Mouse (Mus musculus) left cerebral cortex, postnatal 25 days (tissue): ENCODE data around the gene Ccdc184. TPM values are rescaled to one million over a fixed set of nuclear protein-coding genes. Genes with fewer than 3 reads are reported as not detected.

Source experiments
- DNase-seq, 2 experiments: peaks; one replicate each; pipeline ENCODE4 v3.0.0; 2022; ENCODE audit warnings: low spot score in 2 of 2, mixed read lengths in 1 of 2
- intact Hi-C: fragments of 180-260 bp; cut with DNase I; formaldehyde crosslinking; loops from one replicate; pipeline ENCODE4 v1.15.1; 2025
- total RNA-seq, 2 experiments: library from RNA; stranded (reverse); gene quantifications; 2 replicates each; pipeline ENCODE4 v1.2.3; 2021

The Ccdc184 gene
- total RNA-seq = 10 to 100 TPM; 18.8 to 21.1 TPM

DNA sequence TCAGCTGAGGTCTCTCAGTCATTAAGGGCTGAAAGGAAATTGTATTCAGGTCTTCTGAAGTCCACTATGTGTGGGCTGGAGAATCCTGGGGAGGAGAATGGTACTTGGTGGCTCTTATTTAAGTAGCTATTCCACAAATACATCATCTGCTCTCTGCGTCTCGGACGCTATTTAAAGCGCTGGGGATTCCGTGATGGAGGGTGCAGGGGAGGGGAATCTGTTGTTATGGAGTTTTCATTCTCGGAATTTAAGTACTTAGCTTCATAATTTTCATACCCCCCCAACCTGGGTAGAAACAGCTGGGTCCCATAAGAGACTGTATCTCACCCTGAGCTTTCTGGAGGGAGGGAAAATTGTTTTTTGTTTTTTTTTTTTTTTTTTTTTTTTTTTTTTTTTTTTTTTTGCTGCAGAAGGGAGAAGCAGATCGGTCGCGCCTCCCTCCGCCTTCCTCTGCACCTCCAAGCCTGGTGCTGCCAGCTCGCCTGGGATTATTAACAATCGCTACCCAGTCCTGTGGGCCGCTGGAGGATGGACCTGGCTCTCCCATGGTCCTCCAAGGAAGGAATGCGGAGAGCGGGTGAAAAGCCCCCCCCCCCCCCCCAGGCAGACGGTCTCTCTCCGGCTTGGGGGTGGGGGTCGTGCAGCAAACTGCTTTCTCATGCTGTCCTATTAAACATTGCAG, at the start of gene Ccdc184:
Gene Ccdc184 (plus strand): TSS at position 196 of the 682 bp plus-strand sequence.
- DNase-seq = peak; percentile 27 to 57
- intact Hi-C loops = loop anchor here (5.0 kb wide), 1 partner anchor 75 kb away; the partner anchor contains the start of genes Pfkm and Senp1

DNA sequence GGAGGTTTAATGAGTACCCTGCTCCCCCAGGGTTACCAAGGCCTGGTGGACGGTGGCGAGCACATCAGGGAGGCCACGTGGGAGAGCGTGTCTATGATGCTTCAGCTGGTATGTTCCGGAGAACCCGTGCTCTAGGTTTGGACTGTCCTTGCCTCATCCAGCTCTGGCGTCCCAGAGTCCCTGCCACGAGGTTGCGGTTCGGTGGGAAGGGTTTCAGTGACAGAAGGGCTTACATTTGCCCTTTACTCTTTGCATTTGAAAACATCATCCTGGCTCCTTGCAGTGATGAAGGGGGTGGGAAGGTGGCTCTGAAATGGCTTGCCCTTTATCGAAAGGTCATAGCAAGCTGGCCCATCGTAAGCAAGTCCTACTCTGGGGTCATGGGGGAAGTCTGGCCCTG, 47.6 kb upstream of the Ccdc184 start:
- intact Hi-C loops = no loop called here
- no peak for DNase-seq

DNA sequence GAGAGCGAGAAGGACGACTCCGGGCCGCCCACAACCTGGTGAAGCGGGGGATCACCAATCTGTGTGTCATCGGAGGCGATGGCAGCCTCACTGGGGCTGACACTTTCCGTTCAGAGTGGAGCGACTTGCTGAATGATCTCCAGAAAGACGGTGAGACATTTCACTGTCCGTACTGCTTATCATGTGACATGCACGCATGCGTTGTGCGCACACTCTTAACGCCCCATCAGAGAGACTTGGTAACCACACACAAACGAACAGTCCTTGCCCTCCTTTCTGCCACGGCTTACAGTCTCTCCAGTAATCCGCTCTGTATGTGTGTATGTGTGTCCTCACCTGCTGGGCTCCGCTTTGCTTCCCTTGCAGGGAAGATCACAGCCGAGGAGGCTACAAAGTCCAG, 46.1 kb upstream of the Ccdc184 start:
- intact Hi-C loops = no loop called here
- DNase-seq = no peak

DNA sequence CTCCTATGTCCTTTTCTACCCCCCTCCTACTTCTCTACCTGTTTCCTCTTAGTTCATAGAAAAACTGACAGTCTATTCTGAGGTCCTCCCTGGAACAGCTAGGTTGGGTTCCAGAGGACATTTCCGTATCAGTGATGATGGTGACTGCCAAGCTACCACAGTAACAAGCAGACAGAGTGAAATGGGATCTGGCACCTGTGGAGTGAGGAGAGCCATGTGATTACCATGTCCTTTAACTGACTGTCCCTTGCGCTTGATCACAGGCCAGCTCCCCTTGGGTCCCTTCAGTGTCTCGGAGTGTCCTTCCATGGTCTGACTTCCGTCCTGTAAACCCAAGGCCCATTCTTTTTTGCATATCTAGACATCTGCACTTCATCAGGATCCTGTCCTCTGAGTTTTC, 36.0 kb upstream of the Ccdc184 start:
- intact Hi-C loops = no loop called here

DNA sequence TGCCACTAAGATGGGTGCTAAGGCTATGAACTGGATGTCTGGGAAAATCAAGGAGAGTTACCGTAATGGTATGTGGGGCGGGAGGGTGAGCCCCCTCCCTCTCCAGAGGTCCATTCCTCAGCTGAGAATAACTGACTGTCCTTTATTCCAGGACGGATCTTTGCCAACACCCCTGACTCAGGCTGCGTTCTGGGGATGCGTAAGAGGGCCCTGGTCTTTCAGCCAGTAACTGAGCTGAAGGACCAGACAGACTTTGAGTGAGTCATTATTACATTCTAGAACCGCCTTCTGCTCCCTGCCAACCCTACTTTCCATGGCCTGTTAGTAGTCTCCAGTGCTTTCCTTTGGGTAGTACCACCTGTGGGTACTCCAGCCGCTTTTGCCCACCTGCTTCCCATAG, 35.5 kb upstream of the Ccdc184 start:
- no peak for DNase-seq
- intact Hi-C loops = no loop called here

More for the DNA sequence above, 36.0 kb upstream of the Ccdc184 start:
- DNase-seq = no peak

DNA sequence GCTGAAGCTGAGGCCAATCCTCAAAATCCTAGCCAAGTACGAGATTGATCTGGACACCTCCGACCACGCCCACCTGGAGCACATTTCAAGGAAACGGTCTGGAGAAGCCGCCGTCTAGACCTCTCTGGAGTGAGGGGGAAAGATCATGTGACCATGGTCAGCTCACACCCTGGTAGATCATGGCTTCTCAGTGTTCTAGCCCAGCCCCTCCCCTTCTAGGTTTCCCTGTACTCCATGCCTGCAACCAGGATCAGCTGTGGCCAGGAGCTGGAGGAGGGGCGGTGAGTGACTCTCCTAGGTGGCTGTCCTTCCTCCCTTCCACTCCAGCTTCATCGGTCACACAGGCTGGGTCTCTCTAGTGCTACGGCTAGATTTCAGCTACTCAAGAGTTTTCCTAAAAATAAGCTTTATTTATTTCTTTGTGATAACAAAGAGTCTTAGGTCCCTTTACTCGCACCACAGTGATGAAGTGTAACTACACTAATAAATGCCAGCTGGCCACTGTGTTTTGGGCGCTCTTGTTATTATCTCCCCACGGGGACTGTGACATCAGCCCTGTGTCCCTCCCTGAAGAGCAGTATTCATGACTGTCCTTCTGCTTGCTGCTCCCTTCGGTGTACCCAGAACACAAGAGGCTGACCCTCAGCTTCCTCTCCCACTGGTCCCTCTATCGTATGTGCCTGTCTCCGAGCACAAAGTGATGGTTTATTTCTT, 34.9 kb upstream of the Ccdc184 start:
- intact Hi-C loops = no loop called here

DNA sequence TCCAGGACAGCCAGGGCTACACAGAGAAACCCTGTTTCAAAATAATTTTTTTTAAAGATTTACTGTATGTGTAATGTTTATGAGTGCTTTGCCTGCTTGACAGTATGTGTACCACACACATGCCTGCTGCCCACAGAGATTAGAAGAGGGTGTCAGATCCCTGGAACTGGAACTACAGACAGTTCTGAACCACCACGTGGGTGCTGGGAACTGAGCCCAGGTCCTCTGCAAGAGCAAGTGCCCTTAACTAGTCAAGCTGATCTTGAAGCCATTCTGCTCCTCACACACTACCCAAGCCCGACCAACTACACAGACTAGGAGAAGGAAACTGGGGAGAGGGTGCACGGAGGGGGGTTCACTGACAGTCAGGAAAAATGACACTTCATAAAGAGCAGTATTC, 33.5 kb upstream of the Ccdc184 start:
- intact Hi-C loops = no loop called here
- no peak for DNase-seq

More for the DNA sequence above, 34.9 kb upstream of the Ccdc184 start:
- no peak for DNase-seq

DNA sequence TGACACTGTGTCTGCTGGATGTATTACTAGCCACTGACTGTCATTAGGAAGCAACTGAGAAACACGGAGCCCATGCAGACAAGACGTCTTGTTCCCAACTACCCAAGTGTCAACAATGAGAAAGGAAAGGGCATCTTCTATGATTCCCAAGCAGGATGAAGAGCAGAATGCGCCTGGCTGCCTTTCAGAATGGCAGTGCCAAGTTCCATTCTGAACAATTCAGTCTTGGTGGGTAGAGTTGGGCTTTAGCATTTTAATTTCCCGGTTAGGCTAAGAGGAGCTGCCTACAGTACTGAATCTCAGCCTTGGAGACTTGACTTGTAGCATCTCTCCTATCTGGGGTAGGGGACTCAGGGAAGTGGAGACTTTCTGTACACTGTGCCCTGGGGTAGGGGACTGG, 32.9 kb upstream of the Ccdc184 start:
- intact Hi-C loops = no loop called here
- DNase-seq = peak in 1 of 2 experiments; percentile 57

DNA sequence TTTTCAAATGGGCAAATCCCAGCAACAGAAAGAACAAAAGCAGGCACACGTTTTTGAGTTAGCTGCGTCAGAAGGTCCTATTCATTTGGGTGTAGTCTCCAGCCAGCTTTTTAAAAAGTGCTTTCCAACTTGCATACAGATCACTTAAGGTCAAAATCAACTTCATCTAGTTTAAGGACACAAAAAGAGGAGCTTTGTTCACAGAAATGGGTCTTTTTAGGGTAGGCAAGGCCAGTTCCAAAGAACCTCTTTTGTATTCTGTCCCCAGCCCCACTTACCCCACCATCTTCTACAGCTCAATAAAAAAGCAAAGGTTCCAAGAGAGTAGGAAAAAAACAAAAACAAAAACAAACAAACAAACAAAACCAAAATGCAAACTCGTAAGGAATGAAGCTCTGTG, 32.3 kb upstream of the Ccdc184 start:
- peak in 1 of 2 experiments; percentile 45 for DNase-seq
- intact Hi-C loops = no loop called here

DNA sequence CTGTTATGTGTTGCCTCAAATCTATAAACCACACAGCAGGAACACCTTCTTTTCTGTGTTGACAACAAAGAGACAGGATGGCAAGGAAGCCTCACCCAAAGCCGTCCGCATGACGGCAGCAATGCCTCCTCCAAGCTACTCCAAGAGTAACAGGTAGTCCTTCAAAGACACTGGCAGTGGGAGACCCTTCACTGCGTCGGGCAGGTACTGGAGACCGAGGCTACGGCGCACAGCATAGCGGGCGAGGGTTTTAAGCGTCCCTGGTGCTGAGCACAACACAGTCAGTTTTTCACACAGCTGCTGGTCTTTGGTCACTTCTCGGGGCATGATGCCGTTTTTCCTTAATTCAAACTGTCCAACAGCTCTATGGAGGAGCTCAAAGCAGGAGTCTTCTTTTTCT, 31.3 kb upstream of the Ccdc184 start:
- intact Hi-C loops = no loop called here

DNA sequence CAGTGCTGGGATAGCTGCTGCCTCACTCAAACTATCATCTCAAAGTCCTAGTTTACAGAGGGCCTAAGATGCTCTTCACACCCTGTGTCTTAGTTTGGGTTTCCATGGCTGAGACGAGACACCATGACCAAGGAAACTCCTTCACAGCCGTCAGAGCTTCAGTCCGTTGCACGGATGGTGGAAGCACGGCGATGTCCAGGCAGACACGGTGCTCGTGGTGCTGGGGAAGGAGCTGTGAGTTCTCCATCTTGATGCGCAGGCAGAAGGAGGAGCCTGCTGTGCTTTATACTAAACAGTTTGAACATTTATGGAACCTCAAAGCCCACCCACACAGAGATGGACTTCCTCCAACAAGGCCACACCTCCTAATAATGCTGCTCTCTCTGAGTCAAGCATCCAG, 30.1 kb upstream of the Ccdc184 start:
- intact Hi-C loops = no loop called here
- DNase-seq = no peak

More for the DNA sequence above, 31.3 kb upstream of the Ccdc184 start:
- DNase-seq = no peak

DNA sequence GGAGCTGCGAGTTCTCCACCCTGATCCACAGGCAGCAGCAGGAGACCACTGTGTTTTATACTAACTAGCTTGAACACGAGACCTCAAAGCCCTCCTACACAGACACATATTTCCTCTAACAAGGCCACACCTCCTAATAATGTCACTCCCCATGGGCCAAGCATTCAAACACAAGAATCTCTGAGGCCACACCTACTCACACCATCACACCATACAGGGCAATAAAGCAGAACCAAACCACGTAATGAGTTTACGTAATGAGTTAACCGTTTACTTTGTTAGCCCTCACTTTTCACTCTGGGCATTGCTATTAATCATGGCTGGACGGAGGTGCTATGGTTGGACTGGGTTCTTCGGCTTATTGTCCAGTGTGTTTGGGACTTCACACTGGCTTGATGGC, 27.2 kb upstream of the Ccdc184 start:
- no peak for DNase-seq
- intact Hi-C loops = no loop called here

DNA sequence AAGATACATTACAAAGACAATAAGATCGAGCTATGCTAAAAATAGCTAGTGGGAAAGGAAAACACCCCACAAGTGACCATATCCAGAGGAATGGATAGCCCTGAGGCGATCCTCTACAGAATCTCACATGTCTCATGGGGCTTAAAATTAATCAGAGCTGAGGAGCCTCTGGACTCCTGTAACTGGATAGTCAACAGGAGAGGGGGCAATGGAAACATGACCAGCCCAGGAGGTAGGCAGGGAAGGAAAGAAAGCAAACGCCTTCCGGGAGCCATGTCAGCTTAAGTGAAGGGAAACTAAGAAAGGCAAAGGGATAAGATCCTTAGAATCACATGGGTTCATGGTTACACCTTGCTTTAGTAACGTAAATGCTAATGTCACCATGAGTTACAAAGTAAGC, 26.1 kb upstream of the Ccdc184 start:
- intact Hi-C loops = no loop called here
- no peak for DNase-seq

DNA sequence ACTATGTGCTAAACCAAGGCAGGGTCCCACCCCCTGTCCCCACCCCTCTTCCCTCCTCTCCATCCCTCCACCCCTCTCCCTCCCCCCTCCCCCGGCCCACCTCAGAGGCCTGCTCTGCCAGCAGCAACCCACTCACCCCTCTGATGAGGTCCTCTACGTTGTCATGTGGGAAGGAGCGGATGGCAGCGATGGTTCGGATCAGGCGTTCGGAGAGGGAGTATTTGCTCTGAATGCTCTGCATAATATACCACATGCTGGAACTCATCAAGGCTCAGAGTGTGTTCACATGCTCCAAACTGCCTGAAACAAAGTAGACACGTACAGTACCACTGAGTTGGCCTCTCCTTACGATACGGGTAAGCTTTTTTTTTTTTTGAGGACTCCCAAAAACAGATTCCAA, 24.4 kb upstream of the Ccdc184 start:
- DNase-seq = peak in 1 of 2 experiments; percentile 34

DNA sequence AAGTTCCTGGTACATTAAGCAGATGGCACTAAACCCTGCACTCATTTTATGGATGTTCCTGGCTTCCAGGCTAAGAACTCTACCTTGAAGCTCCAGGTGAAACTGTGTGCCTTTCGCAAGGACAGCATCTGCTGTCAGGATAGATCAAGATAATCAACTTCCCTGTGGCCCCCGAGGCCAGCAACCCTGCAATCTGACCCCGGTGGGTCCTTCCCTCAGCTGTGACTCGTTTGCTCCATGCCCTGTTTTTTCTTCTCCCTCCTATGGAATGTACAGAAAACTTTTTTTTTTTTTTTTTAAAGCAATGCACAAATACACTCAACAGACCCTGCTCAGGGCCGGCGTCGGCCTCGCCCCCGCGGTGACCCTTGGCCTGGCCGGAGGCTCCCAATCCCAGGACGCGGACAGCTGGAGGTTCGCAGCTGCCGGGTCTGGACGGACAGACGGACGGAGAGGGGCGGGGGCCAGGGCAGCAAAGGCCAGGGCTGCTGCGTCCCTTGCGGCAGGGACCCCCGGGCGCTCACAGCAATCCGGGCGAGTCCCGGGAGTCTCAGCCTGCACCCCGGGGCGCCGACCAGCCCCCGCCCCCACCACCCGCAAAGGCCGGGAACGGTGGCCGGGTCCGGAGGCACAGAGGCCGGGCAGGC, 22.0 kb upstream of the Ccdc184 start:
- intact Hi-C loops = loop anchor here (2.0 kb wide), 1 partner anchor 52 kb away; the partner anchor contains the start of genes Pfkm and Senp1
- no peak for DNase-seq

More for the DNA sequence above, 24.4 kb upstream of the Ccdc184 start:
- intact Hi-C loops = loop anchor here (2.0 kb wide), 1 partner anchor 34 kb away; no protein-coding TSS in a partner anchor

DNA sequence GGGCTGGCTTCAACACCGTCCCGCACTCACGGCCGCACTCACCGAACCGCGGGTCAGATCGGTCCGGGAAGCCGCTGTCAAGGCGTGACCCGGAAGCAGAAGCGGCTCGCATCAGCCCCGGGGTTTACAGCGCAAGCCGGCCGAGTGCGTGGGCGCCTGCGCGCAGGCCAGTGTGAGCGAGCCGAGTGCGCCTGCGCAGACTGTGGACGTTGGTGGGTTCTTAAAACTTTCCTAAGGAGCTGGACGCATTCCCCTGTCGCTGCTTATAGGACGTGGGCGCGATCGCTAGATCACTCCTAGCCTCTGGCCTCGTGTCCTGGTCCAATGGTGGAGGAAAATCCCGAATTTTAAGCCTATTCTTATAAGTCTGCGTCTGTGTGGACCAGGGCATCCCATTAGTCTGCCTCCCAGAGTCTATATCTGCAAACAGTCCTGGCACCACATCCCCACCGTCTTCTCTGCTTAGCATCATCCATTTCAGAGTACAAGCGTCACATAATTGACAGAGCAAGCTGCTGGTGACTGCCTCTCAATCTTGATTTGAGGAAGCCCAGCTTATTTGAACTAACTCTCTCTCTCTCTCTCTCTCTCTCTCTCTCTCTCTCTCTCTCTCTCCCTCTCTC, 21.3 kb upstream of the Ccdc184 start:
- intact Hi-C loops = loop anchor here (2.0 kb wide), 1 partner anchor 53 kb away; the partner anchor contains the start of genes Pfkm and Senp1
- peak; percentile 95 to 98 for DNase-seq

DNA sequence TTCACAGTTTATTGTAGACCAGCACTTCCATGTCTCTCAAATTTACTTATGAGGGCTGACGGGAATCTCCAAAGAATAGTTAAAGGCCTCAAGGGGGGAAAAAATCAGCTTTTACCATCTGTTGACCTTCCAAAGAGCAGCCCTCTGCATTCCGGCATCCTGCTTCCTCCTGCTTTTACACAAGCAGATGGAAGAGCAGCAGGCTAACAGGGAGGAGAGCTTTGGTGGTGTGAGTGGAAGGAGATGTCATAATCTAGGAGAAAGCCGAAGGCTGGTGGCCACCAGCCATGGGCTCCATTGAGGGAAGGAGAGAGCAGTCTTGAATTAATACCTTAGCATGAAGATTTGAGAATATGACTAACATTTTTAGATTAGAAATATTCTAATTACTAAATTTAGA, 18.6 kb upstream of the Ccdc184 start:
- intact Hi-C loops = no loop called here
- no peak for DNase-seq

DNA sequence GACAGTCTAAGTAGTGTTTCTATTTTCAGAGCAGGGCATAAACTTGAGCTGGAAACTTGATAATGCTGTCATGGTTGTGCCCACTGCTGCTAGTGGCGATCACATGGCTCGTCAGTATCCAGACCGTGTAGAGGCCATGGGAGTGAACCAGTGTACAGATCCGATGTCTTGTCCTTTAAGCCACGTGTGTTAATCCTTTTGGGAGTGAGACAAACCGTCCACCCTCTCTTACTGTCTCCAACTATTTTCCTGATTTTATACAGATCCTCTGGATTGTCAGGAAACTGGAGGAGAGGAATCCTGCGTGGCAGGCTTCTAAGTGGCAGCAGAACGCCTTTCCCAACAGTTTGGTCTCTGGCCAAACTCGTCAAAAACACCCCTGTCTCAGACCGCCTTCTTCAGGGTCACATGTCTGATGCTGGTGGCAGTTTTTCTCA, 17.8 kb upstream of the Ccdc184 start:
- intact Hi-C loops = no loop called here
- no peak for DNase-seq

DNA sequence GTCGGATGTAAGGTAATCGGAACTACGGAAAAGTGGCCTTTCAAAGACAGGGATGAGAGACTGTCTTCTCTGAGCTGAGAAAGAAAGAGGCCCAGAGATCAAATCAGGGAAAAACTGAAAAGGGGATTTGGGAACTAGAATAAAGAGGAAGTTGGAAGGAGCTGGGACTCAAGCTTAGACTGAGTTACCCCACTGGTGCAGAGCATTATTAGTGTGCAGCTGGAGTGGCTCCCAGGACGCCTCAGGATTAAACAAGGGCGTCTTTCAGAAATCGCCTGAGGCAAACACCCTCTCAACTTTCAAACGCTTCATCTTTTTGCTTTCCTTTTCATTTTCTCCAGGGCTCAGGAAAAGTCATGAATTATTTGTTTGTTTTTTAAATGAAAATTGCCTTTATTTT, 14.0 kb upstream of the Ccdc184 start:
- intact Hi-C loops = loop anchor here (2.0 kb wide), 1 partner anchor 60 kb away; the partner anchor contains the start of genes Pfkm and Senp1
- no peak for DNase-seq

DNA sequence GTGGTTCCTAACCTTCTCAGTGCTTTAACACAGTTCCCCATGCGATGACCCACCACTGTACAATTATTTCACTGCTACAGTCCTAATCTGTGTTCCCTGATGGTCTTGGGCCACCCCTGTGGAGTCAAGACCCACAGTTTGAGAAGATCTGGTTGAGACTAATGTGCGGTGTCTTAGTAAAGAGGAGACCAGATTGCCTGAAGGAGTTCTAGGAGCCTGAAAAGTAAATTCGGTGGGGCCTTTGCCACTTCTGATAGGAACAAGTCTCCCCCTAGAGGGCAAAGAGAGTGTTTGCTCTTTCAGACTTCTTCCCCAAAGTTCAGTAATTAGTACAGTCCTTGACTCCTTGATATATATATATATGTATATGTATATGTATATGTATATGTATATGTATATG, 13.3 kb upstream of the Ccdc184 start:
- intact Hi-C loops = loop anchor here (2.0 kb wide), 1 partner anchor 61 kb away; the partner anchor contains the start of genes Pfkm and Senp1
- no peak for DNase-seq
